Mouse (Mus musculus) embryo, embryonic 11.5 days (tissue): ENCODE measurements around the gene Fam131a.
A peak's percentile ranks its signal among the peaks of the same experiment; 100 is the strongest.

Experiments
- DNase-seq: peaks from one replicate; pipeline ENCODE4 v3.0.0-alpha.2; 2012; ENCODE audit warnings: low read depth, low spot score

The Fam131a gene

DNA sequence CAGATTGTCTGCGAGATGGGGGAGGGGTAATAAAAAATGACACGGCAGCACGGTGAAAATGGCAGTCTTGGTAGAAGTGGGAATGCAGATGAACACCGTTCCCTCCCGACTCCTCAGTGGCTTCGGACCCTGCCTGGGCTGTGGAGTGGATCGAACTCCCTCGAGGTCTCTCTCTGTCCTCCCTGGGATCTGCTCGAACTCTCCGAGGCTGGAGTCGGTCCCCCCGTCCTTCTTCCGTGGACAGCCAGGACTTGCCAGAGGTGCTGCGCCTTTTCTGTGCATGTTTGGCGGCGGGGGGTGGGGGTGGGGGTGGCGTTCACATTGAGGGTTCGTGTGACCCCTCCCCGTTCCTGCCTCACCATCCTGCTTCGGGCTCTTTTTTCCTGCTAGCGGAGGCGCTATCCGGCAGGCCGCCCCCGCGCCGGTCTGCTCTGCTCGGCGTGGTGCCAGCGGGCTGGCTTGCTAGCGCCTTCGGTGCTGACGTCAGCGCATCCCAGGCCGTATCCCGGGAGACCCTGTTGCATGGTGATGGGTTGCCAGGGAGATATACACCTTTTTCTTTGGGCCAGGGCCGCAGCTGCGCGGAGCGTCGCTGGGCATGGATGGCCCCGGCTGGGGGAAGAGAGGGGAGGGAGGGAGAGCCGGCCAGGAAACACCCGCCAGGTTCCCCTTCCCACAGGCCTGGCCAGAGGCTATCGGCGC lies 2.7 kb downstream of the Fam131a start:
- no peak for DNase-seq

DNA sequence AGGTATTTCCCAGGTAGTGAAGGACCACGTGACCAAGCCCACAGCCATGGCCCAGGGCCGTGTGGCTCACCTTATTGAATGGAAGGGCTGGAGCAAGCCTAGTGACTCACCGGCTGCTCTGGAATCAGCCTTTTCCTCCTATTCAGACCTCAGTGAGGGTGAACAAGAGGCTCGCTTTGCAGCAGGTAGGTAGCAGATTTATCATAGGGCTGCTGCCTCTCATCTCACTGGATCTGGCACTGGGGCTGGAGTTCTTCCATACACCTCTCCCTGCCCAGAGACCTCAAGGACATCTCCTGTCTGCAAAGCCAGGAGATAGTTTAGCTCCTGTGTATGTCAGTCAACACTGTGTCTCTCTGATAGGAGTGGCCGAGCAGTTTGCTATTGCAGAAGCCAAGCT lies 6.2 kb downstream of the Fam131a start:
- DNase-seq, result no peak

DNA sequence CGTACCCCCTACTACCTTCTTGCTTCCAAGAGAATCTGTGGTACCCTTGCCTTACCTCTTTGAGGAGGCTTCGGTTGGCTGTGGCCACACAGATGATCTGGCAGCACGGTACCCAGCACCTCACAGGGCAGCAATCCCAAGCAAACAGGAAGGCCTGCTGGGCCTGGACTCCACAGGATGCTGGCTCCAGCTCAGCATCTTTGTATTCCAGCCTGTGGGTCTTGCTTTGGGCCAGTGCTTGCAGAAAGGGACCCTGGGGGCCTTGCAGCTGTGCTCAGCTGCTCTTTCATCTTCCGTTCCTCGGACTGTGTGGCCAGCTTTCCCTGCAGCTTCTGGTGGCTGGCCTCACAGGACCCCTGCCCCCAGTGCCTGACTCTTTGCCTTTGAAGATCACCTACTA lies 7.0 kb downstream of the Fam131a start:
- no peak for DNase-seq

DNA sequence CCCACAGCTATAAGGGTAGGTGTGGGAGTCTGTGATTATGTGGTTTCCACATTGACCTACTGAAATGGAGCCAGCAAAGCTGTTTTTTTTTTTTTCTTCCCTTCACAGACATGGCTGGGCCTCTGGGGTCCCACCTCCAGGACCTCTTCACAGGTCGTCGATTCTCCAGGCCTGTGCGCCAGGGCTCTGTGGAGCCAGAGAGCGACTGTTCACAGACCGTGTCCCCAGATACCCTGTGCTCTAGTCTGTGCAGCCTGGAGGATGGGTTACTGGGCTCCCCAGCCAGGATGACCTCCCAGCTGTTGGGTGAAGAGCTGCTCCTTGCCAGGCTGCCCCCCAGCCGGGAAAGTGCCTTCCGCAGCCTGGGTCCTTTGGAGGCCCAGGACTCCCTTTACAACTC lies 8.3 kb downstream of the Fam131a start:
- no peak for DNase-seq

DNA sequence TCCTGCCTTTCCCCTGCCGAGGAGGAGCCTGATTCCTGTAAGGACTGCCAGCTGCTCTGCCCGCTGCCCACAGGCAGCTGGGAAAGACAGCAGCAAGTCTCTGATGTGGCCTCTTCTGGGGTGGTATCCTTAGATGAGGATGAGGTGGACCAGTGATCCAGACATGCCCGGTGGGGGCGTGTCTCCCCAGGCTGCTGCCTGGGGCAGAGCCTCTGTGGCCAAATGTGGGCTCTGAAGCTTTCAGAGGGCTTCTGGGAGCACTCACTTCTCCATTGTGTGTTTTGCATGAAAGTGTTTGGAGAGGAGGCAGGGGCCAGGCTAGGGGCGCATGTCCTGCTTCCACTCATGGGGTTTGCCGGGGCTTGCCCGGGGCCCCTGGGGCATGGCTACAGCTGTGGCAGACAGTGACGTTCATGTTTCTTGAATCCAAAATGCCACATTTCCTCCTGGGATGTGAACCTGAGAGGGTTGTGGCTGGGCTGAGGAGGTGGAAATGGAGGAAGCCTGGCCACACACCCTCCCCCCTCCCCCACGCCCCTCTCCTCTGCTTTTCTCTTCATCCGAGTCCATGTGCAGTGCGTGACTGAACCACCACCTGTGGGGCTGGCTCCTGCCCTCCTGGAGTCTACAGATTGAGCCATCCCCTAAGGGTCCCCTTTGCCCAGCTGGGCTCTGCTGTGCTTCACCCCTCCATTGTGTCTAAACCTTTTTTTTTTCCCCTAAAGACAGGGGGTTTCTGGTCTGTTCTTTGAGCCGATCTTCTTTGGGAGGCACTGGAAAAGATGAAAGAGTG lies 8.9 kb downstream of the Fam131a start:
- no peak for DNase-seq

DNA sequence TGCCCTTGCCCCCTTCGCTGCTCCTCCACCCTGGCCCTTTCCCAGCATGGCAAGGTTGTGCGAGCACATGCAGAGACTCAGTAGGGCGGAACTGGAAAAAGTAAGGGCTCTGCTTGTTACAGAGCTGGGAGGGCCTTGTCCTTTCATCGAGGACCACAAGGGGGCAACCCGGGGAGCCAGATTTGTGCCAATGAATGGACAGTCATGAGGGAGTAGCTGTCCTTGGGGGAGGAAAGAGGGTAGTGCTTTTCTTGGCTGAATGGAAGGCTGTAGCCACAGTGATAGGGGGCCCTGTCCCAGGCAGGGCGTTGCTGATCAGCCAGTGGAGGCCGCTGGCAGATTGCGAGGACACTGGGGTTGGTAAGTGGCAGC lies 9.5 kb downstream of the Fam131a start:
- peak; percentile 63 for DNase-seq

DNA sequence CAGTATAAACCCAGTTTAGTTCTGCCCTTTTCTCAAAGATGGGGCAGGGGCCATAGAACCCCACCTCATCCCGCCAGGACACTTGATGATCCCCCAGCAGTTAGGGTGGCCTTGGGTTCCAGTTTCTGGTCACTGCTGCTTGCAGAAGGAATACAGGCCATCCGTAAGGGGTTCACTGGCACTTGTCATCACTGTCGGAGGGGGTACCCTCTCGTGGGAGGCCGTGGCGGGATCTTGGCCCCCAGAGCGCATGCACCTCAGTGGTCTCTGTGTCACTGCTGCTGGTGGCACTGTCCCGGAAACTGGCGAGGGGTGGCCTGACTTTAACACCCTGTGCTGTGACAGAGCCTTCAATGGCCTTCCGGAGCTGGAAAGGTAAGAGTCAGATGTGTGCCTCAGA lies 10.0 kb downstream of the Fam131a start:
- no peak for DNase-seq

DNA sequence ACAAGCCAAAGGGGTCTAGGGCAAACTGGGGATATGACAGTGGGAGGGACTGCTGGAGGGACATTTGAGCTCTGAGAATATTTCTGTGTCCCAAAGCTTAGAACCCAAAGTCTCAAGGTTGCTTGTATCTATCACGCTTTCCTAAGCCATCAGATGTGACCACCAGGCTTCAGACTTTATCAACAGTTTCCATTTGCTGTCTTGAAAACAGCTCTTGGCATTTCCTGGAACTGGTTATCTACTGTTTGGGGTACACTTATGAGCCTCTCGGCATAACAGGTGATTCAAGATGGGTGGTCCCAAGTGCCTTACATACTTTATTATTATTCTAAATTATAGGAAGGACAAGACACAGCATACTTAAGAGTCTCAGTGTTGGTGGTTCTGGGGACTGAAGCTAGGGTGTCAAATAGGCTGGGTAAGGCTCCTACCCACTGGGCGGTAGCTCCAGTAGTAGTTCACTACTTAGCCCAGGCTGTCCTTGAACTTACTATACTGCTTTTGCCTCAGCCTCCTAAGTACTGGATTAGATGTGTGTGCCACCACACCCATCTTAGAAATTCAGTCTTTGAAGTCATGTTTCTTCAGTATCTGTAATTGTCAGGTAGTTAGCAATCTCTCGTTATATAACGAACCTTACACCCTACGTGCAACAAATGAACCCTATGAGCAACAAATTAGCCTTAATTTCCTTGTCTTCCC lies 10.8 kb downstream of the Fam131a start:
- DNase-seq, result no peak

DNA sequence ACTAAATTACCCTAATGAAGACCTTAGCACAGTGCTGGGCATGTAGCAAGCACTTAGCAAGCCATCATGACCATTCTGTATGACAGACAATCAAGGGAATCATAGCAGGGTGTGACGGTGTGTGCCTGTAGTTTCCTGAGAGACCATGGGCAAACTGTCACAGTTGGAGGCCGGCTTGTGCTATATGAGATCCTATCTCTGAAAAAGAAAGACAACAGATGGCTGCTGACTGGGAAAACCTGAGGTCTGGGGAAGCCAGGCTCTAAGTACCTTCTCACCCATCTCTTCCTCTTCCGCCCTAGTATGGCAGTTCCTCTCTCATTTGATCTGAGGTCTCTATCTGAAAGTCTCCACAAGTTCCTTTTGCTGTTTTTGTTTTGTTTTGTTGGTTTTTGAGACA lies 12.7 kb downstream of the Fam131a start:
- DNase-seq, result no peak

DNA sequence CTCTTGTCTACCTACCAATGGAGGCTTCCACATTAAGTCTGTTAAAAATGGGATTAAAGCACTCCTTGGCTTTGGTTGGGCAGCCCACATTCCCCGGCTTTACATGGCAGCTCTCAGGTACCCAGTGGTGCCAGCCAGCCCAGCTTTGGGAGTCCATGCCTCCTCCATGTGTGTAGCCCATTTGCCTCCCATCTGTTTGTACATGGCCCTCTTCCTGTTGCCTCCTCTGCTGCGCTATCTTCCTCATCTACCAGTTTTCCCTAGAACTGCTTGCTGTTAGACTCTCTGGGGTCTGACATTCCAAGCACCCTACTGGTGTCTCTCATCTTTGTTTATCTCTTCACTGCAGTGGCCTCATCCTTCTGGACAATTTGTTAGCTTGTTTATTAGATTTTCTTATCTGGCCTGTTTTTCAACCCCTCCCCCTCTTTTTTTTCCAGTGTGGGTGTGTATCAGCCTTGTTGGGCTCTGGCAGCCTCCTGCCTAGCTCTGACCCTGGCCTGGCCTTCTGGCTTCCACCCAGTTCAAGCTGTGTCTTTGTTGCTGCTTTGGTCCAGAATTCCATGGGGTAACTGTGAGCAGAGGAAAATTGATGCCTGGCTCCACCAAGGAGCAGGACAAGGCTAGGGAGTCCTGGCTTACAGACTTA lies 13.5 kb downstream of the Fam131a start:
- DNase-seq, result no peak

DNA sequence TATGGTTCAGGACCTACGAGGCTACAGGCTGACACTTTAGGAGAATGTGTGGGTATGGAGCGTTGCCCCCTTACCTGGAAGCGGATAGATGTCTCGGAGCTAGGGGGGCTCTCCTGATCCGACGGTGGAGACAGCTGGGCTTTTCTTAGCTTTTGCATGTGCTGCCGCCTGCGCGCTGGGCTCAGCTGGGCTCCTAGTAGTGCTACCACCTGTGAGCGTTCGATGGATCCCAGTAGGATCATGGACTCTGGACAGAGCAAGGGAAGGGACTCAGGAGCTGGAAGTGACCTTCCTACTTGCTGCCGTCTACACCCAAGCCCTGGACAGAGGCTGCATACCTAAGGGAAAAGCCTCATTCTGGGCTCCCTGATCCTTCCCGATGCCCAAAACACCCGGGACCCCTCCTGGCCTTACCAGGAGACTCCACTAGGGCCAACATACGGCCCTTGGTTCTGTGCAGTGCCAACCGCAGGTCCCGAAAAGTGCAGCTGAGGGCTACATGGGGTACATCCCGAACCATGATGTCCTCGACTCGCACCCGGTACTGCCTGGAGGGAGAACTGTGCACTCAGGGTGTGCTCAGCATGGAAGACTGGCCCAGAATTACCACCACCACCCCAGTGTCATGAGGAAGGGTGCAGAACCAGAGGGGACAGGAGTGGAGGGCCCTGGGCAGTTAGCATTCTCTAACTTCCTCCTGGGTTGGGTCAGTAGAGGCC lies 15.3 kb downstream of the Fam131a start:
- DNase-seq, result no peak

DNA sequence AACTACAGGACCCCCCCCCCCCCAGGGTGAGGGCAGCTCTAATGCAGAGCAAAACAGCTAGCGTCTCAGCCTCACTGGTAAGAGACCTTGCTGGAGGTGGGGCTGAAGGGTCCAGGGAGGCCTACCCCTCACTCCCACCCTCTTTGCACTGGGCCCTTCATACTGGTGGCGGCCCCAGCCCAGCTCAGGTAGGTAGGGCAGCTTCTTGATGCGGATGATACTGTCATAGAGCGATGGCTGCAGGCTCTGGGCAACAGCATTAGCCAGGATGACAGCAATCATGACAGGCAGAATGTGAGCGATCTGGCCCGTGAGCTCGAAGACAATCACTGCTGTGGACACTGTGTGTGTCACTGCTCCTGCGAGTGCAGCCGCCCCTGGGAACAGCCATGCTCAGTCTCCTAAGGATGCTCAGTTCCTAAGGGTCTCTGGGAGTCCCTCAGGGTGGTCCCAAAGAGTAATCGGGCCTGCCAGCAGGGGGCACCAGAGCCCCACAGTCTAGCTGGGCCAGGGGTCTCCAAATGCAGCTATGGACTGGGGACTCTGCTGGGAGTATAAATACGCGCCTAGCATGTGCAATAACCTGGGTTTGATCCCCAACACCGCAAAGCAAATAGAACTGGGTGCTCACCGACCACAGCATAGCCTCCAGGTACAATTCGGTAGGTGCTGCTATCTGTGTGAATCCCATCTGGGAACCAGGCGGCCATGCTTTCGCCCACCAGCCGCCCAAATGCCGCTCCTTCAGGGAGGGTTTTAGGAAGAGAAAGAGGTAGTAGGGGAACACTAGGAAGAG lies 16.1 kb downstream of the Fam131a start:
- DNase-seq, result no peak

DNA sequence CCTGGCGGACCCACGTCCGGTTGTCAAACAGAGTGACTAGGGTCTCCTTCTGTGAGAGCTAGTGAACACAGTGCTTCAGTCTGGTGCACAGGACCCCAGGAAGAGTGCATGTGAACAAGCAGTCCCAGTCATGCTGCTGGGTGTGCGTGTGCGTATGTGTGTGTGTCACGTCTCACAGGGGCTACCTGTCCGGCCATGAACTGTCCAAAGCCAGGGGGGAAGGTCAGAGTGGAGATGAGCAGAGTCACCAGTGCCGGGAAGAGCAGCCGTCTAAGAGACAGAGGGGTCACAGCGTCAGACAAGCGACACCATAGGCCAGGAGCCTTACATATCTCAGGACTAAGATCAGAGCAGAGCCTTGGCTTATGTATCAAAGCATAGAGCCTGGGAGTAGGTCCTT lies 17.3 kb downstream of the Fam131a start:
- DNase-seq, result no peak

DNA sequence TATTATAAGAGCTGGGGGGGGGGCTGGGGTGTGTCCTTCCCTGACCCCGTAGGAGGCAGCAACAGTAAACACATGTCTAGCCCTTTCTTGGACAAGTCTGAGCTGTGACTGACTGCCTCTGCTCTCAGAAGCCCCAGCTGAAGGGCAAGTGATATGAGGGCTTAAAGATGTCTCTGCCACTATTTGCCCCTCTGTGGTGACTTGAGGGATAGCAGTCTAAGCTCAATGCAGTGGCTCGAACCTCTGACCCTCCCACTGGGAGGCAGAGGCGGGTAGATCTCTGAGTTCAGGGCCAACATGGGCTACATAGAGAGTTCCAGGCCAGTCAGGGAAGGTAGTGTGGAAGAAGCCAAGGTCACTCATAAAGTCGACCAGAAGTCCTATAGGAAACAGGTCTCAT lies 17.8 kb downstream of the Fam131a start:
- DNase-seq, result no peak

DNA sequence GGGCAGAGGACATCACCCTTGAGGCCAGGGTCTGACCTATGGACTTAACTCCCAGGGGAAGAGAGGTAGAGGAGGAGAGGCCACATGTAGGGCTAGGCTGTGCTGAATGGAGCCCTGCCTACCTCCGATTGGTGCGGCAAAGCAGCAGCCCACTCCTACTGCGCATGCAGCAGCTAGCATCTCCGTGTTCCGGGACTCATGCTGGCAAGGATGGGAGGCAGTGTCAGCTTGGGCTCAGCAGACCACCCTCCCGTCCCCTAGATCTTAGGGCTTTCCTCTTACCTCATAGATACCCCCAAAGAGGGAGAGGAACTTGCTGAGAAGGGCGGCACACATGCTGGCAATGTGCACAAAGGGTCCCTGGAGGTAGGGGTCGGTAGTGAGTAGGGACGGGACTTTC lies 19.1 kb downstream of the Fam131a start:
- no peak for DNase-seq

DNA sequence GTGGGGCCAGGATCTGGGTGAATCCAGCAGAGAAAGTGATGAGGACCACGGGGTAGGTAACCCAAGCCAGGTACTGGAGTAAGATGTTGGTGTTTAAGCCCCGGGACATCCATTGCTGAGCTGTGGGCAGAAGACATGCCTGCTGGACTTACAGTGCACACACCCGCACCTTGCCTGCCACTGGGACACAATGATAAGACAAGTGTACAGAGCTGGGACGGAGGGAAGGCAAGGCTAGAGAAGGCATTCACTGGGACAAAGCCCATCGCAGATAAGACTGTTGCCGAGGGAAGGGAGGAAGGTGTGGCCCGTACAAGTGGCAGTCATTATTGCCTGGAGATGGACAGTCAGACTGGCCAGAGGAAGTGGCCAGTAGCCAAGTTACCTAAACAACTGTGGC lies 19.8 kb downstream of the Fam131a start:
- DNase-seq, result no peak

DNA sequence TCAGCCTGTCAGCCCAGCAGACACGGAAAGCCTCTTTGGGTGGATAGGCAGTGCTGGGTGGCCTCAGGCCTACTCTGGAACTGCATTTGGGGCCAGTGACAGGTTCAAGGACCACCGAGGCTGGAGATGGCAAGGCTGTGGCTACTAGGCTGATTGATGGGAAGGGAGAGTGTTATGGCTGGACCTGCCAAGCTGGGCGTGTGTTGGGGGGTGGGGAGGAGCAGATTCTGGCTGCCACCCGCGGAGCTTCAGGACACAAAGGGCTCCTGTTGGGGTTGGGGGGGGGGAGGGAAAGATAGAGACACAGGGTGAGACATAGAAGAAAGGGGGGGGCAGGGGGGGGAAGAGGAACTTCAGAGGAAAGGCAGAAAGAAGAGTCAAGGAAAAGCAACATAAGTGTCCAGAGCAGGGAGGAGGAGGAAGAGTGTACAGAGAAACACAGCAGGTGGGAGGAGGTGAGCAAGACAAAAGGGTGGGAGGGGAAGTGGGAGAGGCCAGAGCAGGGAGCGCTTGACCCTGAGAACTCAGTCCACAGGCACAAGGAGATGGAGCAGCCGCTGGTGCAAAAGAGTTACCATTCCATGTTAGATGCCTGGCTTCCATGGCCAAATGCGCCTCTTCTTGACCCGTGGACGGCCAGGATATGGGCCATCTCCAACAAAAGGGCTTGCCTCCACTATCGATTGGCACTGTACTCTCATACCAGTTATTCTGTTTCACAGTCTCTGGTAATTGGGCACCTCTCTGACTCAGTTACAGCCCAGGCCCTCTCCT lies 21.5 kb downstream of the Fam131a start:
- DNase-seq, result no peak

DNA sequence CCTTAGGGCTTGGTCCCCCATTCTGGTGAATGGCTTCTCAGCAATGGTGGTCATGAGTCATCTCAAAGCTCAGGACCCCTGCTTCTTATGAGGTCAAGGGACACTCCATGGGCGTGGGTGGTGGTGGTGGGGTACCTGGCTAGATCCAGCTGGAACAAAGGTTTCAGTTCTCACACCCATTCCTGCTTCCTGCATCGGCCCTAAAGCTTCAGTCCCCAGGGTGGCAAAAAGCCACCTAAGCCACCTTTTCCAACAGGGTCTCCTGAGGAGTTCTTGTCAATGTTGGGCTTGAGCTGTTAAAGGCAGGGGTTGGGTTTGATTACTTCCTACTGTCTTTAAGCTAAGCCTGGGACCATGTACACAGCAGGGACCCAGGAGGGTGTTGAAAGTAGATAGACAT lies 22.1 kb downstream of the Fam131a start:
- no peak for DNase-seq

DNA sequence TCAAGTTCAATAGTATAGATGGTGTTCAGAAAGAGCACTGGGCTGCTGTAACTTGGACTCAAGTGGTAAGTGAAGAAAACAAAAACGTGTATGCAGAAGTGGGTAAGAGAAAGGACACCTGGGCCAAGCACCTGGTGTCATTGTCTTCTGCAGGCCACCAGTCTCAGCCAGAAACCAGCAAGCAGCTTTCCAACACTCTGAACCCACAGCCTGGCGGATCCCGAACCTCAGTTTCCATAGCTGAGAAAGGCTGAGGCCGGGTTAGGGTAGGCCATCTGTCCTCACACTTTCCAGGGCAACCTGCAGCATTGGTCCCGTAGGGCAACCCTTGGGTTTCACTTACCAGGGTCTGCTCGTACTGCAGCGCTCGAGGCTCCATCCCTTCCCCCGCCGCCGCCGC lies 22.5 kb downstream of the Fam131a start:
- no peak for DNase-seq
